Mouse (Mus musculus) large intestine, adult 2 months (tissue): ENCODE data around the gene Gm20388. TPM values are rescaled to one million over a fixed set of nuclear protein-coding genes. Genes with fewer than 3 reads are reported as not detected.

Source experiments
- DNase-seq: peaks from one replicate; pipeline ENCODE4 v3.0.0-alpha.2; 2012; ENCODE audit warnings: low read depth, low spot score
- WGBS: fragments of 180-500 bp; shearing (Covaris S2); methylation state at CpG from one replicate; pipeline ENCODE4 v1.1.7; 2018; 5-methylcytosine and 5-hydroxymethylcytosine counted together
- polyA plus RNA-seq: library from polyadenylated mRNA; depleted of rRNA; stranded (reverse); fragments of >200 nt; gene quantifications from 2 replicates; pipeline ENCODE4 v1.2.3, GENCODE M21; 2012

Gm20388 gene
- polyA plus RNA-seq, 1 experiment: 31.5 TPM

- WGBS: 83% methylated on average over 7 of the region's 7 CpGs
- DNase-seq: no peak
Measured at GRCm38 (mm10) chr8:121981520-121981895, 2070.9 kb downstream of the Gm20388 start.

DNA sequence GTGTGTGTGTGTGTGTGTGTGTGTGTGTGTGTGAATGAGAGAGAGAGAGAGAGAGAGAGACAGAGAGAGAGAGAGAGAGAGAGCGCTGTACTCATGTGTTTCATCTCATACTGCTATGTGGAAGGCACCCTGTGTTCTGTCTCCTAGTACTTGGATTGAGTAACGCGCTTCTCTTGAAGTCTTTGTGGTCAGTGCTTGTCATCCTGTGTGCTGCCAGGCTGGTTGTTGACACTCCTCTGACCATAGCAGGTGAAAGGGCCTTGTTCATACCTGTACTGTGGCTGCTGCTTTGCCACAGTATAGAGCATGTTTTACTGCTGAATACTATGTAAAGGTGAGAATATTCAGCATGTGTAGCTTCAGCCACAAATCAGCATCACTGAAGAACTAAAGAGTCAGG is 2075.0 kb downstream of the Gm20388 start:
- no peak for DNase-seq
- 100% methylated on average over 3 of the region's 3 CpGs for WGBS

- no peak for DNase-seq
- WGBS: 83% methylated on average over 5 of the region's 5 CpGs
Measured at GRCm38 (mm10) chr8:121987892-121988291, 2077.3 kb downstream of the Gm20388 start.

DNA sequence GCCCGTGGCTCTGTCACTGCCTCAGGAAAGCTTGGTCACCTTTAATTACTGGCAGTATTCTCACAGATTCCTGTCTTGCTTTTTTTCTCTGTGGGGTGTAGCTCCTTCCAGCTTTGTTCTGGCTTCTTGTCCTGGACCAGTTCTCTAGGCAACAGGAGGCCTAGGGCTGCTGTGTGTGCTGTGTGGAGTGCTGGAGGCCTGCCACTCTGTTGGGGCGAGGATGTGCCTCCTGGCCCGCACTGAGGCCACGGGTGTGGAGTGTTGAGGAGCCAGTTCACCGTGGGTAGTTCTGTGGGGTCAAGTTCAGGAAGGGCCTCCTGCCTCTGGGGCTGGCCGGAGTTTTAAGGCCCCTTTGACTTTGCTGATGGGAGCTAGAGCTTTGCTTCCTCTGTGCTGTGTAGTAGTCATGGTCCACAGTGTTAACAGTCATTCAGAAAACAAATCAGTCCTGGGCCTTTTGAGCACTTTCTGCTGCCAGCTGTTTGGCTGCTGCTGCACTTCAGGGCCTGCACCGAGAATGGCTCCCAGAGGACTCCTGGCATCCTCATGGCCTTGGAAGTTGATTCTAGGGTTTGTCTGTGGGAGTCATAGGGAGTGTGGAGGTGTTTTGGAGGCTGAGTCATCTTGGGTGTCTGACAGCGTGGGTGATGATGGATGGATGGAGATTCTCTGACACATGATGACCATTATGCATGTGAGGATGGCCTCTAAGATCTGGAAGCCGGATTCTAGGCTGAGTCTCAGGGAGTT is 2080.0 kb downstream of the Gm20388 start:
- WGBS: 85% methylated on average over 9 of the region's 9 CpGs
- DNase-seq: no peak

DNA sequence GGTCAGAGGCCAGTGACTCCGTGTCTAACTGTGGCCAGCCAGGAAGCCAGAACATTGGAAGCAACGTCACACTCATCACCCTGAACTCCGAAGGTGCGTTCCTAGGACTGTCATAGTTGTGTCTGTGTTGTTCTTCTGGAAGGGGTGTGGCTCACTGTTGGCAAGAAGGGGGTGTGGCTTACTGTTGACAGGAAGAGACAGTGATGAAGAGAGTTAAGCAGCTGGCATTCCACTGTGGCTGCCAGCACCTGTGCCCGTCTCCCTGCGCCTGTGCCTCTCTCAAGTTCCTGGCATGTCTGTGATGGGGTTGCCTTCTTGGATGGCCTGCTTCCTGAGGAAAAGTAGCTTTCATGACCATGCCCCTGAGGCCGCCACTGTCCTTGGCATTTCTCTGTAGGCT is 2081.0 kb downstream of the Gm20388 start:
- DNase-seq: no peak
- 66% methylated on average over 7 of the region's 7 CpGs for WGBS

DNA sequence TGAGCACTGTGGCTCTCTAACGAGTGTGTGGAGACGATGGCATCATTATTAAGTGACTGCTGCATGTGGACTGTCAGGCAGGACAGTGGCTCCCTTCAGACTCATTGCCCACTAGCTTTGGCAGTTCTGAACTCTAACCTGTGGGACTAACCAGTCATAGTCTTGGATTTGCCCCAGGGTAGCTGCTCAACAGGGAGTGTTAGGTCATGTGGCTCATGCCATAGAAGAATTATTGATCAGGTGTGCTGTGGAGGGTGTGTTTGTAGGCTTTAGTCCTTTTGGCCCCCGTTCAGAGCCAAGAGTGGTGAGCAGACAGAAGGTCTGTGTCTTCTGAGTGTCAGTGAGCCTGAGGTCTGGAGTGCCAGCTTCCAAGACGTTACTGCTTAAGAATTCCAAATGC is 2082.3 kb downstream of the Gm20388 start:
- DNase-seq: no peak
- WGBS: 86% methylated on average over 4 of the region's 4 CpGs

DNA sequence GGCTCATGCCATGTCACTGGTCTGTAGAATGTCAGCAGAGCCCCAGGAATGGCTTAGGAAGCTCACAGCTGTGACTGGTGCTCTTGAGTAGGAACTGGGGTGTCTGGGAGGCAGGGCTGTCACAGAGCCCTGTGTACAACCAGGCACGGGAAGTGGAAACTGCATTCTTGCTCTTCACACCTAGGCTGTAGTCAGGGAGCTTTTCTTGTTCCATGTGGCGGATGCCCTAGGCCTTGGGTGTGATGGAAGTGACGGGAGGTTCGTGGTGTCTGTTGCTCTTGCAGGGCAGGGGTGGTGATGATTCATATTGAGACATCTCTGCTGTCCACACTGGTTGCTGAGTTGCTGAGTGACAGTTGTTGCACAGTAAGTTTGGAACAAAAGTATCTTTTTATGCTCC is 2084.5 kb downstream of the Gm20388 start:
- 78% methylated on average over 4 of the region's 4 CpGs for WGBS
- no peak for DNase-seq

DNA sequence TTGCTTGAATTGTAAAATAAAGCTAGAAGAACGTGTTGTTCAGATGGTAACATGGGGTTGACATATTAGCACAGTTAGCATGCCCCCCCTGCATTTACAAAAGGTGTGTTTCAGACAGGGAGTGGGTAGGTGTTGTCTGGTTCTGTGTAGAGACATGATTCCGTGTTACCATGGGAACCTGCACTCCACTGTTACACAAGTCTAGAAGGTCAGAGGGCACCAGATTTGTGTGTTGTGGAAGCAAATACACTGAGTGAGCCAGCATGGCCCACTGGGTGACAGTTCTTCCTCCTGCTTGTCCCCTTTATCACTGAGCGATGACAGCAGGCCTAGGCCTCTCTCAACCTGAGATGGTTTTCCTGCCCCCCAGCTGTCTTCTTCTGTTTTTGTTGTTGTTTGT is 2085.3 kb downstream of the Gm20388 start:
- 73% methylated on average over 3 of the region's 3 CpGs for WGBS

DNA sequence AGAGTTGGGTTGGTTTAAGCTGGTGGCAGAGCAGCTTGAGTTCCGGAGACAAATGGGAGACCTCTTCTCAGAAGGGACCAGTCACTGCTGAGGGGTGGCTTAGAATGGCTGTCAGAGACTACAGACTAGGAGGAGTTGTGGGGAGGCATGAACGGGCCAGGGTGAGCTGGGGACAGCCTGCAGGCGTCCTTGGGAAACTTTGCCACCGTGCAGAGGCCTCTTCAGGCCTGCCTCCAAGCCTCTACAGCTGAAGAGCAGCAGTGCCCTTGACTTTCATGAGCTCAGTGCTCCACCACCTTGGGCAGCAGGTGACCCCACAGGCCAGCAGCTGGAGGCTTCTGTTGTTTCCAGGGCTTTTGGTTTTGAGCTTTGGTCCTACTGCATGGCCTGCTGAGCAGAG is 2088.0 kb downstream of the Gm20388 start:
- no peak for DNase-seq
- WGBS: 91% methylated on average over 4 of the region's 4 CpGs

More for the DNA sequence above, 2085.3 kb downstream of the Gm20388 start:
- DNase-seq: no peak

DNA sequence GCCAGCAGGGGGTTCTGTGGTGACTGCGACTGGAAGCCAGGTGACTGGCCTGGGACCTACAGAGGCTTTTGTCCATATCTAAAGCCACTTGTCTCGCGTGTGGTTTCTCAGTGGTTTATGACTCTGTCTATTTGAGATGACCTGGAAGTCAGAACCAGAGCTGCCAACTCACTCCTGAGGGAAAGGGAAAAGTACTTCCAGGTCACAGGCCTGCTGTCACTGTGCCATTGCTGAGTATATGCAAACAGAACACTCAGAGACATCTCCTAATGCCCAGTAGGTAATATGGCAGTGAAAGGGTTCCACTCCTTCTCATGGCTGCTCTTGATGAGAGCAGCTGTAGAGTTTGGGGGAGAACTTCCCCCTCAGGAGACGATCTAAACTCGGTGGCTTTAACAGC is 2088.6 kb downstream of the Gm20388 start:
- DNase-seq: no peak
- WGBS: 82% methylated on average over 5 of the region's 5 CpGs

DNA sequence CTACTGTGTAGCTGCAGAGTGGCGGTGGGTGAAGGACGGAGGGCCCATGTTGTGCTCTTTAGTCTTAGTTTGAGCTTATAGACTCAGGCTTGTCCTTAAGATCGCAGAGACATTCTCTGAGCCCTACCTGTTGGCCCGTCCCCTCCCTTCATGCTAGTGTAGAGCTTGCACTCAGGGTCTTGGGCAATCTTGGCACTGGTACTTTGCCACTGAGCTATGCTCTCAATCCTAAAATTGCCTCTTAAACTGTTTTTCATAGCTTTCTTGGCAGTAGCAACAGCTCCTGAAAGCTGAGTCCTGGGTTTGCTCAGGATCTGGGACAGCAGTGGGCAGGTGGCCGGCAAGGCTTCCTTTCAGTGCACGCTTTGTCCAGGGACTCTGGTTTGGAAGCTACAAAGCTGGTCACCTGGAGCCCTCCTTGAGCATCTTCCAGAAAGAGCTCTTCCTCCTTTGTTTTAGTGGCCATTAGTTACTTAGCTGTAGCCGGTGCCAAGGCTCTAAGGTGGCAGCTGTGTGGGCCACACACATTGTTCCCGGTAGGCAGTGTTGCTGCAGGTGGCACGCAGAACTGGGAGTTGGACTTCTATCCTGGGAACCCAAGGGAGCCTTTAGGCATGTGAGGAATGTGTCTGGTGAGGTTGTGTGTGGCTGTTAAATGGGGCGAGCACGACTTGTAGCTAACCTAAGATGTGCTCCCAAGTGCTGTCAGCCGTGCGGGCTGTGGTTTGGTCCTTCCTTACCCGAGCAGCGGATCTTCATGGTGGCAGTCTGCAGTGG is 2090.9 kb downstream of the Gm20388 start:
- 86% methylated on average over 15 of the region's 15 CpGs for WGBS
- DNase-seq: no peak

DNA sequence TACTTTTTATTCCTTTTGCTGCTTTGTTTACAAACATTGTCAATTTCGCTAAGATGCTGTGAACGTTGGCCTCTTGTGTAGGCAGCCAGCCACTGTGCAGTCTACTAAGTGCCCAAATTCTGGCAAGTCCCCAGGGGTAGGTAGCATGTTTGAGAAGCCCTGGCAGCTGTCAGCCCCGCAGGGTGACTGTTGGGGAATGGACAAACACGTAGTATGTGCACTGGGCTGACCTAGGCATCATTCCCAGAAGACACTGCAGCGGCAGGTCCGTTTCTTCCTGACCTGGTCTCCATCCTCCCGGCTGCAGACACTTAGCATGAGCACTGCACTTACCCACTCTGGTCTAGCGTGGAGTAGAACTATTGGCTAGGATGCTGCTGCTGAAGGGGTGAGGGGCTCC is 2093.0 kb downstream of the Gm20388 start:
- DNase-seq: no peak
- 73% methylated on average over 8 of the region's 8 CpGs for WGBS

GRCm38 (mm10) chr8:122004131-122004530 is 2093.5 kb downstream of the Gm20388 start:
- WGBS: 78% methylated on average over 5 of the region's 5 CpGs
- DNase-seq: no peak

- 94% methylated on average over 25 of the region's 25 CpGs for WGBS
- DNase-seq: no peak
Measured at GRCm38 (mm10) chr8:122005422-122006204, 2095.0 kb downstream of the Gm20388 start.

DNA sequence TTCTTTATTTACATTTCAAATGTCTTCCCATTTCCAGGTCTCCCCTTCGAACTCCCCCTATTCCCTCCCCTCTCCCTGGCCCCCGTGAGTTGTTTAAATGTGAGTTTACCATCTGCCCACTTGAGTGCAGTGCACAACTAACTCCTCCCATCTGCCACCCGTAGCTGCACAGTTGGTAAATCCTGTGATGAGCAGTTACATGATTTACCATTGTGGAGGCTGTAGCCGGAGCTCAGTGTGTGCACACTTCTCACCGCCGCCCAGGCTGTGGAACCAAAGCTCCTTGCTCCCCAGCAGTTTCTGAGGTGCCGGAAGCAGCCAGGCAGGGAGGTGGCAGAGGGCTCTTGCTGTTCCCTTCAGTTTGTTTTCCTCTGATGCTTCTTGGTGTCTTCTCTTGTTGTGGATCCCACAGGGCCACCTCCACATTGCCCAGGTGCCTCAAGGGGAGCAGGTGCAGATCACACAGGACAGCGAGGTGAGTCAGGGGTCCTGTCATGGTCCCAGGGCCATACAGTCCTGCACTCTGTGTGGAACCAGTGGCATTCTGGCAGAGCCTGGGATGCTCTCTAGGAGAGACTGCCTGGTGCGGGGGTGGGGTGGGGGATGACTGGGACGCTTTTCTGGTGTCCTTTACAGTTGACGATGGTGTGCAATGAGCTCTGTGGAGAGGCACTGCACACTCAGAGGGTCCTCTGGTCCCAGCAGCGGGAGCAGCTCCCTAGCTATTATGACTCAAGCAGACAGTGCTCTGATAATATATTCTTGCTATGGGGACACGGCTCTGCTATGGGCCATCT is 2096.2 kb downstream of the Gm20388 start:
- no peak for DNase-seq
- 87% methylated on average over 13 of the region's 13 CpGs for WGBS

DNA sequence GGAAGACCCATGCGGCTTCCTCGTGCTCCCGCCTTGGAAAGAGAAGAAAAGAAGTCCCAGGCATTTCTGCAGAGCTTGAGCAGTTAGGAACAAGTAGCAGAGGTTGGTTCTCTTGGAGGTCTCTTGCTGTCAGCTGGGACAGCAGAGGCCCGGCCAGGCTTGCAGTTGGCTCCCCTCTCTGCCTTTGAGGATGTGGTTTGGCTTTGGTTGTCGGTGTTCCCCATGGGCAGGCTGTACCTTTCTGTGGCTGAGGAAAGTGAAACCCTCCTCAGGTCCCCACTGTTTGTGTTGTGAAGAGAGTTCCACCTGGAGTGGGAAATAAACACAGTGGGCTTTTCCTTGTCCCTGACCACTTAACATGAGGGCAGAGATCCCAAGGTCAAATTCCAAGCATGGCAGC is 2097.8 kb downstream of the Gm20388 start:
- 90% methylated on average over 5 of the region's 5 CpGs for WGBS
- no peak for DNase-seq

DNA sequence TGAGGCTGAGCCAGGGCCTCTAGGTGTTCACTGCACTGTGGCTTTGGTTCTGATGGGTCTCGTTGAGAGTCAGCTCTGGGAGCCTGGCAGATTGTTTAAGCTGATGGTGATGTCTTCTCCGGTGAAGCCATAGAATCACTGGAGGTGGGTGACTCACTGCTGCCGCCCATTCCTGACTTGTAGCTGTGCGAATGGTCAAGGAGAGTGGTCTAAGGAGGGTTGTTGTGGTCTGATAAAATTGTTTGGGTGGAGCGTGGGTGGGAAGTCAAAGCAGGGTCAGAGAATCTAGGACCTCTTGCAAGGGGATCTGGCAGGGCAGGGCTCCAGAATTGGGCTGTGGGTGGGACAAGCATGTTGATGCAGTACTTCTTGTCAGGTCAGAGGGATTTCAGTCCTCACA is 2100.0 kb downstream of the Gm20388 start:
- DNase-seq: no peak
- WGBS: 90% methylated on average over 5 of the region's 5 CpGs

DNA sequence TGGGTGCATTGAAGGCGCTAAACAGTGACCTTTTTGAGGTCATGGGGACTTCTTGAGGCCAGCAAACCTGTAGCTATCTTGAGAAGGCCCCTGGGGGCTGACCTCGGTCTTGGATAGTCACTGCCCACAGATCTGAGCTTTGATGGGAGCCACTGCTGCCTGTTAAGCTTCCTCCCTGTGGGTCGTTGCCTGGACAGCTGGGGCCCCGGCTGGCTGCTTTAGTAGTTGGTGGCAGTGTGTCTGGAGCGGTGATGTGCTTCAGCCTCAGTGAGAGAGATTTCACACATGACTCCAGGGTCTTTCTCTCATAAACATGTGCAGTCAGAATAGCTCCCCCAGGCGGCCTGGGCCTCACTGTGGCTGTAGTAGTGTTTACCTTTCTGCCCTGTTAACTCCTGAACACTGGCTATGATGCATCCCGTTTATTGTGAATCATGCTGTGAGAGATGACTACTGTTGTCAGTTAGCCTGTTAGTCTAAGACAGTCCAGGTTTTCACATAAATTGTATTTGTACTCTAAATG is 2100.5 kb downstream of the Gm20388 start:
- WGBS: 63% methylated on average over 7 of the region's 7 CpGs
- no peak for DNase-seq

DNA sequence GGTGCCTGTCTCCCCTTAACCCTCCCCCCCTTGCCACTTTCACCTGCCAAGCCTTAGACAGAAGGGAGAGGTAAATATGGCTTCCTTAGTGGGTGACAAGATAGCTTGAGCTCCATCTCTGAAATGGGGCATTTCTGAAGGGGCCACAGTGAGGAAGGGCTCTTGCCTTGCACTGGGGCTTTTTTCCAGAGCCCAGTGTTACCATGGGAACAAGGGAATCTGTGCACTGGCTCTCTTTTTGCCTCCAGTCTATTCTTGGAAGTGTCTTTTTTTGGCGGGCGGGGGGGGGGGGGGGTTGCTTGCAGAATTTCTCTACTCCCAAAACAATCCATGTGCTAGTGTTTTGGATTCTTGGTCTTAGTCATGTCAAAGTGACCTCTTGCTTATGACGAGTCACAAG is 2104.0 kb downstream of the Gm20388 start:
- DNase-seq: no peak
- WGBS: 74% methylated on average over 3 of the region's 3 CpGs
